Mouse (Mus musculus): ENCODE data around the gene Olfr533.
"Not testable (repeated sequence)": the region's sequence is repeated elsewhere in the genome, so short reads cannot be mapped to it uniquely, and the experiment has no call there.

Gene Olfr533

DNA sequence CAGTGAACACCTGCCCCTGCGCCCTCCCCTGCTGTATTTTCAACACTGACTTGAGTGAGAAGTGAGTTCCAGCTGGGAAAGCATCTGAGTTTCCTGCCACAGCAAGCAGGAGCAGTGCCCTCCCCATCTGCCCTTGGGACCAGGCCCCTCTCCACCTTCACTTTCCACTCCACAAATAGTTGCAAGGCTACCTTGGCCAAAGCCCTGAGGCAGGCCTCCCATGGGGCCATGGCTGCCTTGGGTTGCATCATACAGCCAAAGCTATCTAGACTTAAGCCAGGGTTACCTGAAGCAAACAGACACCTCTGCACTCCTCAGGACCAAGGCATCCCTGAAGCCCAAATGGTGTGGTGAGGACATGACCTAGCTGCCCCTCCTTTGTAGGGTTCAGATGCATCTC, at the start of gene Olfr533:
Gene Olfr533, plus strand, starts transcription at position 301 of the 400 bp plus-strand sequence.
- not testable (repeated sequence) for DNase-seq (ENCODE audit: low read depth, low spot score)

- no peak for DNase-seq (ENCODE audit: low read depth, low spot score)
Measured at GRCm38 (mm10) chr7:140421539-140421938, 41.6 kb upstream of the Olfr533 start, which contains the start of gene Olfr532. Gene Olfr532, minus strand, starts transcription at chr7:140421639.

GRCm38 (mm10) chr7:140443141-140443540, 20.0 kb upstream of the Olfr533 start:
- no peak for DNase-seq (ENCODE audit: low read depth, low spot score)

GRCm38 (mm10) chr7:140477886-140478285, 14.7 kb downstream of the Olfr533 start:
- DNase-seq (ENCODE audit: low read depth, low spot score), result no peak

GRCm38 (mm10) chr7:140478733-140479132, 15.6 kb downstream of the Olfr533 start:
- no peak for DNase-seq (ENCODE audit: low read depth, low spot score)

GRCm38 (mm10) chr7:140483916-140484315, 20.7 kb downstream of the Olfr533 start, which contains the start of gene Olfr535:
Gene Olfr535, plus strand, starts transcription at chr7:140484216.
- DNase-seq (ENCODE audit: low read depth, low spot score), result no peak

DNA sequence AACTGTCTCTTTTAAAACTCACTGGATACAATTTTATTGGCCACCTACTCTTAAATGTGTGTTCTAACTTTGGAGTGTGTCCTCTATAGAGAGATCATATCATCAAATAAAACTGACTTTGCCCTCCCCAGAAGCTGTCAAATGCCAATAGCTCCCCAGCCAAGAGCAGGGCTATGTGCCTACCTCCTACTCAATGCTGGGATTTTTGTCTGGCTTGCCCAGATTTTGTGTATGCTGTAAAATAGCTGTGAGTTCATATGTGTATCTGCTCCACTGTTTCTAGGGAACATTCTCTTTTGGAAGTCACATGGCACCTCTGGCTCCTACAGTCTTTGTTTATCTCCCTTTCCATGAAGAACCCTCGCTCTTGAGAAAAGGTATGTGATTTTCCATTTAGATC, 25.8 kb downstream of the Olfr533 start:
- no peak for DNase-seq (ENCODE audit: low read depth, low spot score)

DNA sequence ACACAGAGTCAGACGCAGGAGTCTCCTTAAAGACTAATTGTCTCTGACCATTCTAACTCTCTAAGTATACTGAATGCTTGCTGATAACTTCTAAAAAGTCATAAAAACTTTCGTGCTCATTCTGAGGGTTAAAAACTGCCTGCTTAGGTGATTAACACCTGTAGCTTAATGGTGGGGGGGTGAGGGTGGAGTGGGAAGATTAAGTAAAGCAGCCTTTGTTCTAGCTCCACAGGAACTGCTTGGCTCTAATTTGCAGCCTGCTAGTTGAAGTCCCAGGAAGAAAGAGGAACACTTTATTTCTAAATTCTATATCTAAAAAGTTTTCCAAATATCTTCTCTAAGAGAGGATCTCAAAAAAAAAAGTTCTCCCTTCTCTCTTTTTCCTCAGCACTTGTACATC, 31.1 kb downstream of the Olfr533 start:
- no peak for DNase-seq (ENCODE audit: low read depth, low spot score)

- DNase-seq (ENCODE audit: low read depth, low spot score), result no peak
Measured at GRCm38 (mm10) chr7:140494702-140495101, 31.5 kb downstream of the Olfr533 start.

DNA sequence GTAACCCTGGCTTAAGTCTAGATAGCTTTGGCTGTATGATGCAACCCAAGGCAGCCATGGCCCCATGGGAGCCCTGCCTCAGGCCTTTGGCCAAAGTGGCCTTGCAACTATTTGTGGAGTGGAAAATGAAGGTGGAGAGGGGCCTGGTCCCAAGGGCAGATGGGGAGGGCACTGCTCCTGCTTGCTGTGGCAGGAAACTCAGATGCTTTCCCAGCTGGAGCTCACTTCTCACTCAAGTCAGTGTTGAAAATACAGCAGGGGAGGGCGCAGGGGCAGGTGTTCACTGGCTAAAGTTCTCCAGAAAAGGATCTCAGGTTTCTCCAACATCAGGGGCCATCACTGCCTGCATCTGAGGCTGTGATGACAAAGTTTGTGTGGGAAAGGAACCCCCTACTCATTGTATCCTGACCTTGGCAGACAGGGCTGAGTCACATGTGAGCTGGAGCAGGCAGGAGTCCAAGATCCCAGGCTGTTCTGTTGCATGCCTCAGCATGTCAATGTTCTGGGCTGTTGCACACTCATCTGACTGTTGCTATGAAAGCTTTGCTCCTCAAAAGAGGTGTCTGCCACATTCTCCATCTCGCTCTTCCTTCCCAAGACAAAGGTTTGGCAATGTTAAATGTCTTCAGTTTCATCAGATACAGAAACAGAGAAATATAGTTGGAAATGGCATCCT, 44.3 kb downstream of the Olfr533 start, which contains the start of gene Olfr536:
Gene Olfr536, minus strand, starts transcription at position 51 of the 676 bp plus-strand sequence.
- not testable (repeated sequence) for DNase-seq (ENCODE audit: low read depth, low spot score)
